Mouse (Mus musculus) bone marrow macrophage, adult 2 months (primary cell): ENCODE measurements around the gene Poll. TPM values are rescaled to one million over a fixed set of nuclear protein-coding genes. Genes with fewer than 3 reads are reported as not detected.
A peak's percentile ranks its signal among the peaks of the same experiment; 100 is the strongest.
"Not testable (repeated sequence)": the region's sequence is repeated elsewhere in the genome, so short reads cannot be mapped to it uniquely, and the experiment has no call there.

Experiments
- H3K27ac ChIP-seq: 2 replicates; pipeline ENCODE4 v1.5.1; 2012; ENCODE audit warnings: low read depth, low read length; ENCODE audit not compliant: insufficient read depth
- H3K4me1 ChIP-seq: 2 replicates; pipeline ENCODE4 v1.6.1; 2012; ENCODE audit warnings: low read length; ENCODE audit not compliant: control insufficient read depth, insufficient read depth
- H3K4me3 ChIP-seq: 2 replicates; pipeline ENCODE4 v1.5.1; 2012; ENCODE audit warnings: mild to moderate bottlenecking, low read length, moderate library complexity; ENCODE audit not compliant: insufficient read depth
- CTCF ChIP-seq: IDR thresholded peaks from 2 replicates; pipeline ENCODE4 v1.5.1; 2012; ENCODE audit warnings: low read depth, mild to moderate bottlenecking, low read length, moderate library complexity
- POLR2A ChIP-seq: IDR thresholded peaks from 2 replicates; pipeline ENCODE4 v1.6.1; 2012; ENCODE audit warnings: mild to moderate bottlenecking, low read depth, low read length, borderline replicate concordance
- polyA plus RNA-seq: library from polyadenylated mRNA; stranded (reverse); fragments of >200 nt; gene quantifications from 2 replicates; pipeline ENCODE4 v1.2.4, GENCODE M21; 2012; ENCODE audit not compliant: missing spikeins, insufficient read depth, insufficient read length

Poll gene
- polyA plus RNA-seq, 1 experiment, result 10.1 TPM

DNA sequence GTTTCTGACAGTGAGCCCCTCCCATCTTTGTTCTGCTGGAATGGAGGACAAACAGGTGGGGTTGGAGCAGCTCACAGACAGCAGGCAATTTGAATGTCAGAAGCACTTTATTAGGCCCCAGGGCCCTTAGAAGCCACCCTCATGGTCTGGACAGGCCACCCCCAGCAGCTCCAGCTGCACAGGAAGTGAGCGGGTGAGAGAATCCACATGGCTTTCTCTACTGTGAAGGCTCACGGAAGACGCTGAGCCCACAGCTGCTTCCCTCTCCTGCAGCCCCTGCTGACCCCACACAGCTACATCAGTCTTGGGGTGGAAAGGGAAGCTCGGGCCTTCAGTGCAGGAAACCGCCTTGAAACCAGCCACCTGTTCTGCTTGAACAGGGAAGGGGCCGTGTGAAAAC, 8.1 kb downstream of the Poll start:
- Histone ChIP-seq H3K4me1 (peaks cover 13% of the 10 kb centered on the region), H3K27ac (no peak overlapping the region), H3K4me3 (no peak overlapping the region)
- TF ChIP-seq POLR2A, result no peak
- no peak for TF ChIP-seq CTCF

- Histone ChIP-seq H3K4me1 (peaks cover 13% of the 10 kb centered on the region), H3K27ac (peak overlapping the region; percentile 27; the same call in 1 of the 2 replicates), H3K4me3 (no peak overlapping the region)
- TF ChIP-seq CTCF (no peak), POLR2A (no peak)
Observed at GRCm38 (mm10) chr19:45549948-45550347, 10.4 kb downstream of the Poll start.

DNA sequence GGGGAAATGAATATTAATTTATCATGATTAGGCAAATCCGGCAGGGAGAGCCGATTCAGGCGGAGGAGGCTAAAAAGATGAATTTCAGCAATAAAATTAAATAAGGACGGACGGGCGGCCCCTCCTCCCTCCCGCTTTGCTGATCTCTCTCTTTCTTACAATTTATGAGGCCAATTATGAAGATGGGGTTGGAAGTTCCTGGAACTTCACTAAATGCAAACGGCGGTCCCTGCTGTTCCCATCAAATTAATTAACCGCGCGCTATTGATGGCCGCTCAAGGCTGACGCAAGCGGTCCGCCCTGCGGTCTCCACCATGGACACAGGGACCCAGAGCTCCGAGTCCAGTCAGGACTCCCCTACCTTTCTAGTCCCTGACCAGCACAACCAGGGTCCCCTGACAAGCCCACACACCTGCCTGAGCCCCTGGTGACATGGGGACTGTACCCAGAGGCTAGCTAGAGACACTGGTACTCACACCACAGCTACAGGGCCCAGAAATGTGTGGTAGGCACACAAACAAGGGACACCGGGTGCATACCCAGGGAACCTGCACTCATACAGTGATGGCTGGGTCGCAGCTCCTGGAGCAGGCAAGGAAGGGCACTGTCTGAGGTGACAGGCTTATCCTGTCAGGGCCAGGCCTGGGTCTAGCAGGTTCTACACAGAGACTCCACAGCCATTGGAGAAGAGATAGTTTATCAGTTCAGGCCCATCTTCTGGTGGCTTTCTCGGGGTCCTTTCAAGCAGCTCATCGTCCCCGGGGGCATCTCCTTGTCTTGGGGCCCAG, 11.0 kb downstream of the Poll start:
- TF ChIP-seq CTCF (no peak), POLR2A (no peak)
- Histone ChIP-seq H3K27ac (0 out of 2 replicates have a peak overlapping the region, but pooled peaks have one; percentile 27), H3K4me3 (no peak overlapping the region), H3K4me1 (peaks cover 13% of the 10 kb centered on the region)

- not testable (repeated sequence) for H3K27ac ChIP-seq, H3K4me3 ChIP-seq
- H3K4me1 ChIP-seq, result peaks cover 13% of the 10 kb centered on the region
Observed at GRCm38 (mm10) chr19:45548196-45548595, 12.1 kb downstream of the Poll start.

DNA sequence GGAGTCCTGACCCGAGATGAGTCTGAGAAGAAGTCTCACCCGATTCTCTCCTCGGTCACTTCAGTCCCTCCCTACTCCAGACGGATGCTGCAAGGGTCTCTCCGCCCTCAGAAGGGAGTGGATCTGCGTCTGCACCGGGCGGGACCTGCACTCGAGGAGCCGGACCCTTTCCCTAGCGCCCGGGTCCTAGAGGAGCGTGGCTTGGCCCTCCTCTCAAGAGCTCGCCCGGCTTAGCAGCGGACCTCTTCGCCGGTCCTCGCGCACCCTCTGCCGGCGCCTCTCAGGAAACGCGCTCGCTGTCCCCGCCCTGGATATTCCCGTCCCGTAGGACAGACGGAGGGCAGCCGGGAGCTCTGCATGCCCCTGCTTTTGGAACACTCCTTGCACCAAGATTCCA, 15.4 kb downstream of the Poll start:
- no peak overlapping the region for H3K27ac ChIP-seq
- peak; percentile 21; the same call in 1 of the 2 replicates for TF ChIP-seq CTCF
- TF ChIP-seq POLR2A, result no peak
- H3K4me1 ChIP-seq, result peaks cover 10% of the 10 kb centered on the region
- H3K4me3 ChIP-seq, result peak overlapping the region; percentile 71

- peaks cover 5% of the 10 kb centered on the region for H3K4me1 ChIP-seq
- H3K27ac ChIP-seq, result no peak overlapping the region
- TF ChIP-seq POLR2A, result no peak
- peak overlapping the region; percentile 71 for H3K4me3 ChIP-seq
Observed at GRCm38 (mm10) chr19:45544152-45544924, 16.0 kb downstream of the Poll start.

- TF ChIP-seq POLR2A (no peak), CTCF (no peak)
- Histone ChIP-seq H3K4me1 (peaks cover 4% of the 10 kb centered on the region; the same call in 1 of the 2 replicates), H3K4me3 (peak overlapping the region; percentile 52), H3K27ac (no peak overlapping the region)
Observed at GRCm38 (mm10) chr19:45542061-45542460, 18.3 kb downstream of the Poll start.

GRCm38 (mm10) chr19:45541409-45542041, 18.8 kb downstream of the Poll start:
- H3K27ac ChIP-seq, result no peak overlapping the region
- H3K4me3 ChIP-seq, result peak overlapping the region; percentile 52
- peaks cover 4% of the 10 kb centered on the region; the same call in 1 of the 2 replicates for H3K4me1 ChIP-seq
- TF ChIP-seq POLR2A (no peak), CTCF (no peak)

DNA sequence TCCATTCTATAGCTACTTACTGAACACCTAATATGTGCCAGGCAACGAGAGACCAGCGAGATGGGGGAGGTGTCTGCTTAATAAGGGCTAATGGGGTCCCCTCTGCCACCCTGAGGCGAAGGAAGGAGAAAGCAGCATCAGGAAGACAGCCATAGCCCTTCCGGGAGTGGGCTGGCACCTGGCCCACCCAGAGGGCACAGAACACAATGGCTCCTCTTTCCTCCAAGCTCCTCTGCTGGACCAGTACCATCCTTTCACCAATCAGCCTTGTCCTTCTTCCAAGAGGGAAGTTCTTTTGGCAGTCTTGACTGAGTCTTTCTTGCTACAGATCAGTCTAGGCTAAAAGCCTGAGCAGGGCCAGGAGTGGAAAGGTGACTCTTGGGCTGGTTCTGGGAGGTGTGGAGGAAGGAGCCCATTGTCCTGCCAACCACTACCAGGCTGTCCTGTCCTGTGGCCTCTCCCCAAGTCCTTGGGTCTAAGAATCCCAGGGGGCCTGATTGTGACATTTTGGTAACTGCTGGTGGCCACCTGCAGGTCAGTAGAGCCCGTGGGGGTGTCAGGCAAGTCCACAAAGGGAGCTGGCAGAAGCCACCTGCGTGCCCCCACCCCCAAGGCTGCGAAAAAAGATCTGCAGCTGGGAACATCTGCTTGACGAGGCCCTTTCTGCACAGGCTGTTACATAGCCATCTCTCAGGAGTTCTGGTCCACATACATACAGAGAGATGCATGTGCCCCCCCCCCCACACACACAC, 19.5 kb downstream of the Poll start:
- Histone ChIP-seq H3K4me3 (no peak overlapping the region), H3K27ac (no peak overlapping the region), H3K4me1 (peaks cover 4% of the 10 kb centered on the region; the same call in 1 of the 2 replicates)
- TF ChIP-seq POLR2A (no peak), CTCF (no peak)
